Mouse (Mus musculus) testis, adult 10 weeks (tissue): ENCODE data around the gene Acsl4. TPM values are rescaled to one million over a fixed set of nuclear protein-coding genes. Genes with fewer than 3 reads are reported as not detected.

Source experiments
- polyA plus RNA-seq: library from polyadenylated mRNA; stranded (reverse); fragments of 350-450 nt; fragmentation: Illumina TruSeq; extraction: RNeasy Lipid Tissue Mini Kit (QIAGEN cat#74804); gene quantifications from one replicate; pipeline ENCODE4 v1.2.3, GENCODE M21; 2014; ENCODE audit warnings: low read depth, low replicate concordance

The Acsl4 gene
- 30.5 TPM for polyA plus RNA-seq

GRCm38 (mm10) chrX:142390247-142390908 lies at the start of gene Acsl4:
TSS of gene Acsl4 (minus strand) at chrX:142390535.

GRCm38 (mm10) chrX:142305869-142306581 lies 84.3 kb downstream of the Acsl4 start, which contains the start of gene Kcne1l:
TSS of gene Kcne1l (minus strand) at chrX:142306294.

Other genes with a start within 250 kb of the Acsl4 start
- gene Gucy2f, start 193.6 kb downstream of the Acsl4 start, polyA plus RNA-seq: 0.08 TPM
- gene Nxt2, start 163.8 kb downstream of the Acsl4 start, polyA plus RNA-seq: 20.3 TPM
- not detected for gene Kcne1l, start 84.2 kb downstream of the Acsl4 start, polyA plus RNA-seq